Mouse (Mus musculus) embryo, embryonic 9.5 days (tissue): ENCODE data around the gene Card9.

Experiments used
- DNase-seq: peaks from one replicate; pipeline ENCODE4 v3.0.0-alpha.2; 2017; ENCODE audit errors: extremely low spot score

The Card9 gene

DNA sequence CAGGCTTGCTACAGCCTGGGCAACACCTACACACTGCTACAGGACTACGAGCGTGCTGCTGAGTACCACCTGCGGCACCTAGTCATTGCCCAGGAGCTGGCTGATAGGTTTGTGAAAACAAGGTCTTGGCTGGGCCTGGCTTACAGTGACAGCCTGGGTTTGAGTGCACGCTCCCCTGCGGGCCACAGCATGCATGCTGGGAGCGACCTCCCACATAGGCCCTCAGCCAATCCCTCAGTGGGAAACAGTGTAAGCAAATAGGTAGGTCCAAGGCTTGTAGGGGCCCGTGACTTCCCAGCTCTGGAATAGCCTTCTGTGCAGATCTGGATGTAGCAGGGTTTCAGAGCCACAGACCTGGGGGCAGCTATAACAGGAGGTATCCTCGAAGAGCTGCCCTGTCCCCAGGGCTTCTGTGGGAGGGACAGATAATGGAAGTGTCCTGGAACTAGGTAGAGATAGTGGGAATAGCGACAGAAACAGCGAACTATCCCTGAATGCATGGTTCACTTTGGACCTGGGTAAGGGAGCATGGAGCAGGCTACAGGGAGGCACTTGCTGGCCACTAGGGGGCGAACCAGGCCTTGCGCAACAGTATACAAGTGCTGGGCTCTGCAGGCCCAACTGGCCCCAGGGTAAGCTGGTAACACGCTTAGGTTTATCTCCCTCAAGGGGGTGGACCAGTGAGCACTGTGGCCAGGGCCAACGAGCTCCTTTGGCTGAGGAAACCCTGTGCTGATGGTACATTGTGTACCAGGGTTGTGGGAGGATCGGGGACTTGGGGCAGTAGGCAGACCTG lies 35.1 kb downstream of the Card9 start:
- peak; percentile 60 for DNase-seq

DNA sequence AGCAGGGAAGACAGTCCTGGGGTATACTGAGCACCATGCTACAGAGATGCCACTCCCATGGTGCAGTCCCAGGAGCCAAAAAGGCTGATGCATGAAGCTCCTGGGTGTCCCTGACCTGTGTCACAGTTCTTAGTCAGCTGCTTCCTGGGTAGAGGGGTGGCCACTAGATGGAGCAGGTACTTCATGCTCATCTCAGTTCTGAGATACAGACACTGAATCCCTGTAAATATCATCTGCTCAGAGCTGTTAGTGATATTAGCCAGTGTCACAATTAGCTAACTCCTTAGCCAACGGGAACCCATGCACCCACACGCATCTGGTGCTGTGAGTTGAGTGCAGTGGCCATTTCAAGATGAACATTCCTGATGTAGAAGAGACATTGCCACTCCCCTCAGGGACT lies 35.8 kb downstream of the Card9 start:
- no peak for DNase-seq

DNA sequence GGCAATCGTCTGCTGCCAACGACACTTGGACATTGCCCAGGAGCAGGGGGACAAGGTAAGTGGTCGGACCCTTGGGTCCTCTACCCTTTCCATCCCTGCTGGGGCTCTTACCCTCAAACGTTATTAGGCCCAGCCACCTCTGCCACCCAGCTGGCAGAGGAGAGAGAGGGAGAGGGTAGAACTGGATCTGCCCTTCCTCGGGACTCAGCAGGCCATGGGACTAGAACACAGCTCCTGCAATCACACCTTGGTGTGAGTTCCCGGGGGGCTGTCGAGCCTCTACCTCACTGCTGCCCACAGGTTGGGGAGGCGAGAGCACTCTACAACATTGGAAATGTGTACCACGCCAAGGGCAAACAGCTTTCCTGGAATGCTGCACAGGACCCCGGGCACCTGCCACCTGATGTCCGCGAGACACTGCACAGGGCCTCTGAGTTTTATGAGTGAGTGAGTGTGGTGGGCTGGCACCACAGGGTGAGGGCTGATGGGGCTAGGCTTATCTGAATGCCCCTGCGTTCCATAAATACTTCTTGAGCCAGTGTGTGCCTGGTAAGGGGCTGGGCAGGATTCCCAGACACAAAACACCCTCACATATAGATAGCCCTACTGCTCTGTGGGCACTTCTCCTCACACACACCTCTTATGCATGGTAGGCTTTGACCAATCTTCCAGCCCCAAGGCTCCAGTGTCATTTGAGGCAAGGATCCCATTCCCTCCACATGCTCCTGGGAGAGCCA lies 37.0 kb downstream of the Card9 start:
- DNase-seq = no peak

DNA sequence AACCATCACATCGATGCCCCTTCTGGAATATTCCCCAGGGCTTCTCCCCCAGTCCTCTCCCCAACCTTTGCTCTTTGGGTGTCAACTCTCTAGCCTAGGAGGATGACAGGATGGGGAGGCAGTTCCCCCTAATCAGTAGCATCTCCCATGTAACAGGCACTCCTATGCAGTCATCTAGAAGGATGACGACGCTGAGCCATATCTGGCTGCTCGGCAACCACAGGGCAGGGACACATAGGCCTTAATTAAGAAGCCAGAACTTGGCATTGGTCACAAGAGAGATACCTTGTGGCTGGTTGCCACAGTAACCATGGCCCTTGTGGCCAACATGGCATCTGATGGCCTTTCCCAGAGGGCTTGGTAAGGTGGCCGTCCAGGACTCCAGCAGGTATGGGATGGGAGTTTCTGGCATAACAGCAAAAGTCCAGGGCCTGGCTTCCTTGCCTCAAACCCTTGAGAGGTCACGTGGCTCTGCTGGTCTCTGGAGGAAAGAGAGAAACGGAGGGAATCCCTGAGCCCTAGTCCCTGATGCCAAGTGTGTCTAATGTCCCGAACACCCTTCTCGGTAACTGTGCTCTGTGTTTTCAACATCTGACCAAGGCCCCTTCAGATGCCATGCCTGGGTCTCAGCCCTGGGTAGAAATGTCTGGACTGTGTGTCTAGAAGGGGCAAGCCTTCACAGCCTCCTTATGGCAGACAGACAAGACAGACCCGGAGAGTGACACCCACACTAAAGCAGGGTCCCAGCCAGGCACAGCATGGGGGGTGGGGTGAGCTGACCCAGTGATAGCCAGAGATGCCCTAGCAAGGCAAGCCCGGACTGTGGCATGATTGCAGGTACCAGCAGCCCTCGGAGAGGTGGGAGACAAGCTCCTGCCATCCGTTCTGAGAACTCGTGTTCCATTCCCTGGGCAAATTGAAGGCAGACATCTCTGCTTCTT lies 40.2 kb downstream of the Card9 start:
- DNase-seq = no peak

DNA sequence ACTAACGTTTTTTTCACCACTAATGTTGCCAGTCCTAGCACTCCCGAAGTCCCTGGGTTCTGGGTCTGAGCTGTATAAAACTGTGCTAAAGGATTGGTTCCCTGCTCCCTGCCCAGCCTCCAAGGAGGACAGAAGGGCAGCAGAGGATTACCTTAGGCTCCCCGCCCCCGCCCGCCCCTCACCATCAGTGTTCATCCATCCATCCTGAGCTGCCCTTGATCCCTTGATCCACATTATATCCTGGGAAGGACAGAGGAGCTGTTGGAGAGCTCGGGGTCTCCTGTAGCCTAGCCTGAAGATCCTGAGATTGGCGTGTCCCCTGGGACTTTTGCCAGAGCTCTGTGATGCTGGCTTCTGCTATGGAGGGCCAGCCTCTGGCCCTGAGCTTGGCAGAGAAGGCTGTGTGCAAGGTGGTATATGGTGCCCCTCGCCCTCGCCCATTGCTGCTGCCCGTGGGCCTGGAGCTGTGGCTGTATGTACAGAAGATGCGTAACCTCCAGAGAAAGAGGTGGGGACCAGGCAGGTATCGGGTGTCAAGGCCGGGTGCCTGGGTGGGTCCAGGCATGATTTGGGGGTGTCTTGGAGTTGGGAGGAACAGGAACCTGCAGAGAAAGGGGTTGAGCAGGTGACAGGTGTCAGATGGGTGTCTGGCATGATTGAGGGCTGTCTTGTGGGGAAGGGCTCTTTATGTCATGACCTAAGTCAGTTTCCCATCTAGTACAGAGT lies 41.0 kb downstream of the Card9 start:
- DNase-seq = no peak

DNA sequence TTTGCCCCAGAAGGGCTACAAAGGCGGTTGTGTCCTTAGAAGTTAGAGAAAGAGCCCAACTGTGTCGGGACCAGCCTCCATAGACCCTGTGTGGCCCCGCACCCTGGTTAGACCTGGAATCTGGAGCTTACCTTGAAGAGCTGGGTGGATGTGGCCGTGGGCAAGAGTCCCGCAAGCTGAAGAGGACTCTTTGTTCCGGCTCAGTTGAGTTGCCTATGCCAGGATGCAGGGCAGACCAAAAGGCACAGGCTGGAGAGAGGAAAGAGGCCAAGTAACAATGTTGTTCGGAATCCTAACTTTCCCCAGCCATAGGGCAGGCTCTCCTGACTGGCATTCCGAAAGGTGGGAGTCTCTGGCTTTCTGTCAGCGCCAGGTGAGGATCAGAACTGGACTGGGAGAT lies 41.6 kb downstream of the Card9 start:
- DNase-seq = no peak

DNA sequence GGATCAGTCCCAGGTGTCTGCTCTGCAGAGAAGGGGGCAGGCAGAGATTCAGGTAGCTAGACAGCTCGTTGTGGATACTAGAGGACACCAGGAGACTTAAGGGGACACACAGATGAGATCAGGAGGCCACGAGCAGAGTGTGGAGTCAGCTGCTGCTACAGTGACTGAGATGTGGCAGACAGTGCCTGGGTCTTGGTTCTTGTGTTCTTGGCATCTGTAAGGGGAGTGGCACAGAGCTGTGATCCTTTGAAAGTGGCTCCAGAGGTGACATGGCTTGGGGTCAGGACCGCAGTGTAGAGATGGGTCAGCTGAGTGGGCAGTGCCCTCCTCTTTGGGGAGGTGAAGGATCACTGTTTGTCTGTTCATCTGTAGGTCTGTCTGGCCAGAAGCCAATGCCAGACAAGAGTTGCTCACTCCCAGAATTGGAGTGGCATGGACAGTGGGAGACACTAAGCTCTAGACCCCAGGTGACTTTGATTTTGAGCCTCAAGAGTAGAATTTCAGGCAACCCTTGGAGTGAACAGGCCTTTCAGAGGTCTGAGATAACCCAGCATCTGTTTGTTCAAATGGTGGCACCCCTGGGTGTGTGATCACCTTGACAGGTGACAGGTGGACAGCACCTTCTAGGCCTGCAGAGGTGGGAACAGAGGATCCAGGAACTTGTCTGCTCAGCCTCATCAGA lies 42.6 kb downstream of the Card9 start:
- no peak for DNase-seq

DNA sequence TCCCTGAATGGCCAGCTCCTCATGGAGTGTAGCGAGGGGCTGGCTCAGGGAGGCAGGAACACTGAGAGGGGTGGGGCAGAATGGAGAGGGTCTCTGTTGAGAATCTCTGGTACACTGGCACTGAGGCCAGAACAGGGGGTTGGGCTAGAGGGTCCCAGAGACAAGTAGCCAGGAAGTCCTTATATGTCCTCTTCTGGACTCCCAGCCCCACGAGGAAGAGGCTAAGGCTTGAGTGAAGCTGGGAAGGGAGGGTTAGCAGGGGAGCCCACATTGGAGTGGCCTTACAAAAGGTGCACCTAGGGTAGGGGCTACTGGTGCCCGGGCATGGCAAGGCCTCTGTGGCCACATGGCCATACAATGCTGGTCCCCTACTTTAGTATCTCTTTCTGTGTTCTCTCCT lies 43.3 kb downstream of the Card9 start:
- no peak for DNase-seq

DNA sequence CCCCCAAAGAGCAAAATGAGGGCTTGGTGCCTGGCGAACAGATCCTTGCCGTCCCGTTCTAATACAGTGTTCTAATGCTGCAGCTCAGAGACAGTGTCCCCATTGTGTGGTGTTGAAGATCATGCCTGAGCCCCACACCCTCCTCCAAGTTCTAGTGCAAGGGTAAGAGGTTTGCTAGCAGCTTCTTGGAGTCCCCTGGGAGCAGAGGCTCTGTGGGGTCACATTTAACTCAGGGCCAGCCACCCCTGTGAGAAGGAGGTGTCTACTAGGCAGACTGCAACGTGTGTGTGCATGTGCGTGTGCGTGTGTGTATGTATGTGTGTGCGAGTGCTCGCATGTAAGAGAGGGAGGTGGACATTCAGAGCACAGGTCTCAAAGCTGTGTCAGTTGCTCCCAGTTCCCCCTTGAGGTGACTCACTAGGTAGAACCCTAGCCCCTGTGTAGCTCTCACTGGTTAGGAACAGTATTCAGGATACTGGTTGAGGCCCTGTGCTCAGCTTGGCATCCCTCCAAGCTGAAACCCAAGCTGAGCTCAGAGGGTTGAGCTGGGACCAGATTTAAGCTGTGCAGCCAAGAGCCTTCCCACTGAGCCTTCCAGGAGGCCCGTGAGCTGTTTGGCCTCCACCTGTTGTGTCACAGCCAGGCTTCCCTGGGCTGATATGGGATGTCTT lies 44.0 kb downstream of the Card9 start:
- DNase-seq = no peak

DNA sequence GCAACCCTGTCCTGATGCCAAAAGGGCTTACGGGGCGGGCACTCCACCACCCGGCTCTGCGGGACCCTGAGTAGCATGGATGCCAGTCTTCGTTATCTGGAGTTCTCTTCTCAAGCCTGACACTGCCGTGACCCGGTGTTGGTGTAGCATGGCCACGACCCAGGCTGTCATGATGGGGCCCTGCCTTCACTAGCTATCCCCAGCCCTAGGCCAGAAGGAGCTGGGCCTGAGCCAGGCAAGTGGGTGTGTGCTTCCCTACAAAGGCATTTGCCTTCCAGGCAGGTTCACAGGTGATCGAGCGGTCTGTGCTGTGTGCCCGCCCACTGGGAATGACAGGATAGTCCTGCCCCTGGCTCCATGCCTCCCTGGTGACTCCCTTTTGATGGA lies 44.8 kb downstream of the Card9 start:
- DNase-seq = no peak

DNA sequence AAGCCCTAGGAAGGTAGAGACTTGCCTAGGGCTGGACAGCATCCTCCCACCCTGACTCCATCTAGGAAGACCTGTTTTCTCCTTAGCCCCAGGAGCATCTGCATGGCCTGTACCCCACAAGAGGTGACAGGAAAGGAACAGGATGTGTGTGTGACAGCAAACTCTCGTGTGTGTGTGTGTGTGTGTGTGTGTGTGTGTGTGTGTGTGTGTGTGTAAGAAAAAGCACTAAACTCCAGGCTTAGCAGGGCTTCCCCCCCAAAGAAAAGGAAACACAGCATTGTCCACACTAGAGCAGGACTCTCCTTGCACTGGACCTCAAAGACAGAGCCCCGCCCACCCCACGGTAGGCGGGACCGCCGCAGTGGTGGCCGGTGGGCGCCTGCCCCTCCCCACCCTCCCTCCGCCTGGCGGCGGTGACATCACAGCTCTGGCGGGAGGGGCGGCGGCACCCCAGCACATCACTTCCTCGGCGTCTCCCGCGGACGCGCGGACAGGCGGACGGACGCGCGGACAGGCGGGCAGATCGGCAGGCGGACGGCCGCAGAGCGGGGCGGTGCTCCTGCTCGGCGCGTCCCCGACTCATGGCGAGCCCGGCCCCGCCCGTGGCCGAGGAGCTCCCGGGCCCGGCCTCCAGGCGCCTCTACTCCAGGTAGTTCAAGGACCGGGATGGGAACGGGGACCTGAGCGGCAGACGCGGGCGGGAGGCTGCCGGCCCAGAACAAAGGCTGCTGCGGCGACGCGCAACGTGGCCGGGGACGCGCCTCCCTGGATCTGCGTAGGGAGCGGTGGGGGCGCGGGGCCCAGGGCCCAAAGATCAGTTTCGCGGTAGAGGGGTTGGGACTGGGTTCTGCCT lies 45.4 kb downstream of the Card9 start, which contains the start of gene Gpsm1:
Gene Gpsm1 (plus strand): TSS at position 444 of the 853 bp plus-strand sequence.
- DNase-seq = peak; percentile 95

DNA sequence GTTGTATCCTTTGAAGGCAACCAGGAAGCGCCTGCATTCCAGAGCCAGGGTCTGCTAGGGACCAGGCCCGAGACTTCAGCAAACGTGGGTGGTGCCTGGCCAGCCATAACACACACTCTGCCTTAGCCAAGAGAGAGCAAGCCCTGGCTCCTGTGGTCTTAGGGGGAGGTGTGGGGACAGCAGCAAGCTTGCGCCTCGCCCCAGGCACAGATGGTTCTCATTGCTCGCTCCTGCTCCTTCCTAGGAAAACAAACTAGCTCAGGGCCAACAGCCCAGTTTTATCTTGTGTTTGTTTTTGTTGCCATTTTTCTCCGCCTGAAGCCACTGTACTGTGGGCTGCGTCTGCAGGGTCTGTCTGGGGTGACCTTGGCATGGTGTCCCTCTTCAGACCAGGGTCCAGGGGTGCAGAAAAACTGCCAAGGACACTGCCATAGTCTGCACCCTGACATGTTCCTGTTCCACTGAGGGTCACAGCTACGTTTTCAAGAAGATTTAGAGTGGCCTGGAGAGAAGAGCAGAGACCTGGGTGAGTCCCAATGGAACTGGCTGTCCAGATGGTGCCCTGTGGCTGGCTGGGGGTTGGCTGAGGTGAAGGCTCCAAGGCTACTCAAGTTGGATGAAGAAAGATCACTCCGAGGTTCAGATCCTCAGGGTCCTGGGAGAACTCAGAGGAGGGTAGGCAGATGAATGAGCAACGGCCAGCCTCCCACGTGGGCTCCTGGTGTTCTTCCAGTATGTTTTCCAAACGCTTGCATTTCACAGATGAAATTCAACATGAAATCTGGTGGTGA lies 46.2 kb downstream of the Card9 start:
- peak; percentile 55 for DNase-seq

DNA sequence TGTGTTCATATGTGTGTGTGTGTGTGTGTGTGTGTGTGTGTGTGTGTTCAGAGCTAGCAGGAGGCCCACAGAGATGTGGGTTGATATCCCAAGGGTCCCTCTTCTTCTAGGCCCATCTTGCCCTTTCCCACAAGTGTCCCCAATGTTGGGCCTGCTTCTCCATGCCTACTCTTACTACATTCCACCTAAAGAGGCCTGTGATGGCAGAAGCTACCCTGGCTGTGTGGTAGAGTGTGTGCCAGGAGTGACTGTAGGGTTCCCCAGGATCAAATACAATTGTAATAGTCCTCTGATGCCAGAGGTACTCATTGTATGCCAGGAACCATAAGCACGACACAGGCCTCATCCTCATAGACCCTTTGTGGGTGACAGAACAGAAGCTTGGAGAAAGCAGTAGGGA lies 47.3 kb downstream of the Card9 start:
- no peak for DNase-seq

DNA sequence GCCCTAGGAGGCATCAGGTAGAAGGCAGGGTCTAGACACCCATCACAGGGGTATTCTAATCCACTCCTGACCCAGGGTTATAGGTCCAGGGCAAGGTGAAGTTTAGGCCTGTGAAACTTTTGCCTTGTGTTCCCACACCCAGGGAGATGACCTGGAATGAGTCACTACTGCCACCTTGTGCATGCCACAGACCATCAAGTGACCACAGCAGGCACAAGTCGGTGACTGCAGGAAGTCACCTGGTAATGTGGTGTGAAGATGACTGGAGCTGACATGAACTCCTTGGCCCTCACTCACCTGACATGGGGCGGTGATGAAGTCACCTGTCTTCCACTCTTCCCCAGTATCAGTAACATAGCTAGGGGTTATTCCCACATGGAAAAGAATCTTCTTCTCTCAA lies 47.9 kb downstream of the Card9 start:
- DNase-seq = no peak

DNA sequence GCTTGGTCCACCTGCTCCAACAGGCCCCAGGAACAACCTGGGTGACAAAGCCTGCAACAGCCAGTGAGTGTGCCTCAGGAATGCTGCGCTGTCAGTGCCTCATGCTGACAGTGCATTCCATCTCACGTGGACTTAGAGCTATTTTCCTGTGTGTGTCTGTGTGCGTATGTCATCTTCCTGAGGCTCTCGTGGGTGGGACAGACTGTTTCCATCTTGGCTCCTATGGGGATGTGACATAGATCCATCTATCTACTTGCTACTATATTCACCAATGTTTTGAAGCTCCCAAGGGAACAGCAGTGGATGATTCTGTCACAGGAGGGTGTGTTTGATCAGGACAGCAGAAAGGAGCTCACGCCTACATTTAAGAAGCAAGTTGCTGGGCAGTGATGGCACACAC lies 48.8 kb downstream of the Card9 start:
- DNase-seq = no peak

DNA sequence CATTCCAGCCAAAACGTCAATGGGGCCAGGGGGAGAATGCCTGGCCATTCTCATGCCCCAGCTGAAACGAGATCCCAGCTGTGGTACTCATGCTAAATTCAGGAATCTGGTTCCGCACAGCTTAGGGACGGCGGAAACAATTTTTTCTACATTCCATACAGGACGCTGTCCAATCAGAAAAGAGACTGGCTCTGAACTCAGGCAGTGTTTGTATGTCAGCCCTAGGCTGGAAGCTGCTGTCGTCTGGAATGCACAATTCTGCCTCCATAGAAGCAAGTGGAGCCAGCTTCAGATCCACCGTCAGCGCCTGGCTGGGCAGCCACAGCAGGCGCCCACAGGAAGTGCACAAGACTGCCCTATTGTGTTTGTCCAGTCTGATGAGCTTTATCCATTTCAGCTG lies 51.0 kb downstream of the Card9 start:
- DNase-seq = peak; percentile 51

DNA sequence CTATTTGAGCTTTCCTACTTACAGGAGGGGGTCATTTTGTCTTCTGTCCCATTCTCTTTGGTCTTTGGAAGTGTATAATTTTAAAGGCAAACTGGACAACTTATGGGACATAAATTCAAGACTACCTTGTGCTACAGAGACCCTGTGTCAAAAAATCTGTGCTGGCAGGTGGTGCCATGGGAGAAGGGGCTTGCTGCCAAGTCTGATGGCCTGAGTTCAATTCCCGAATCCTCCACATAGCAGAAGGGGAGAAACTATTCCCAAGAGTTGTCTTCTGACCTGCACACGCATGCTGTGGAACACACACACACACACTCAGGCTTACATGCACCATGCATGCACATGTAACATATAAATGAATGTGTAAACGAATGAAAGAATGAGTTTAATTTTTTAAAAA lies 54.0 kb downstream of the Card9 start:
- DNase-seq = no peak

DNA sequence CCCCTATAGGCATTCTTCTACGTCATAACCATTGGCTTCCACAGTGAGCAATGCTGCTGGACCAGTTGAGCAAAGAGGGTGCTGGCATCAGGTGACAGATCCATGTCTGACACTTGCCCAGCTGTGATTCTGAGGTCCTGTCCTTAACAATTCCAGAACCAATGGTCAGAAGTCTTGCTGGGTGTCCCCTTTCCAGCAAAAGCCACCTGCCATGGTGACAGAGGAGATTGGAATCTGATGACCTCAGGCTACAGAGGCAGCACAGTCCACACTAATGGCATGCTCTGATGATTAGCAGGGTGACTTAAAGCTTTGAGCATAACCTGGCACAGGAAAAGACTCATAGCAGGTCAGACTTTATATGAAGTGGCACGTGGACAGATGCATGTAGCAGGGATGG lies 55.2 kb downstream of the Card9 start:
- no peak for DNase-seq

DNA sequence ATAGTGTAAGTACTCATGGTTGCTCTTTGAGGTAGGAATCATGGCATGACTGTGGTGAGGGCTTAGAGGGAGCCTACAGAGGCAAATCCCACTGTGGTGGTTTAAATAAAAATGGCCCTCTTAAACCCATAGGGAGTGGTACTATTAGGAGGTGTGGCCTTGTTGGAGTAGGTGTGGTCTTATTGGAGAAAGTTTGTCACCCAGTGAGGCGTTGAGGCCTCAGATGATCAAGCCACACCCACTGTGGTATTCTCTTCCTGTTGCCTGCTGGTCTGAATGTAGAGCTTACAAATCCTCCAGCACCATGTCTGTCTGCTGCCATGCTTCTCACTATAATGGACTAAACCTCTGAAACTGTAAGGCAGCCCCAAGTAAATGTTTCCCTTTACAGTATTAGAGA lies 56.0 kb downstream of the Card9 start:
- no peak for DNase-seq
